Mouse (Mus musculus): Measurements from ENCODE around the gene Ahsa2.
"Not testable (repeated sequence)": the region's sequence is repeated elsewhere in the genome, so short reads cannot be mapped to it uniquely, and the experiment has no call there.

Ahsa2 gene

GRCm38 (mm10) chr11:23497718-23498509, at the start of gene Ahsa2:
Ahsa2 (minus strand) TSS chr11:23498030.
- DNase-seq (ENCODE audit: low spot score): peak; percentile 94

GRCm38 (mm10) chr11:23537446-23537845, 39.6 kb upstream of the Ahsa2 start:
- no peak for DNase-seq (ENCODE audit: low spot score)

GRCm38 (mm10) chr11:23520473-23521205, 22.8 kb upstream of the Ahsa2 start, which contains the start of gene 1700093K21Rik:
1700093K21Rik (minus strand) TSS chr11:23521155.
- DNase-seq (ENCODE audit: low spot score): no peak

- DNase-seq (ENCODE audit: low spot score): no peak
Measured at GRCm38 (mm10) chr11:23518981-23519380, 21.2 kb upstream of the Ahsa2 start.

GRCm38 (mm10) chr11:23515315-23515714, 17.5 kb upstream of the Ahsa2 start:
- DNase-seq (ENCODE audit: low spot score): no peak

GRCm38 (mm10) chr11:23514785-23515184, 17.0 kb upstream of the Ahsa2 start:
- DNase-seq (ENCODE audit: low spot score): not testable (repeated sequence)

GRCm38 (mm10) chr11:23504801-23505200, 7.0 kb upstream of the Ahsa2 start:
- DNase-seq (ENCODE audit: low spot score): not testable (repeated sequence)

GRCm38 (mm10) chr11:23498609-23499008, 779 bp upstream of the Ahsa2 start:
- DNase-seq (ENCODE audit: low spot score): no peak

GRCm38 (mm10) chr11:23497335-23497717, 504 bp downstream of the Ahsa2 start:
- DNase-seq (ENCODE audit: low spot score): peak; percentile 92

- DNase-seq (ENCODE audit: low spot score): no peak
Measured at GRCm38 (mm10) chr11:23496661-23497060, 1.2 kb downstream of the Ahsa2 start.

- no peak for DNase-seq (ENCODE audit: low spot score)
Measured at GRCm38 (mm10) chr11:23495231-23495630, 2.6 kb downstream of the Ahsa2 start.

- no peak for DNase-seq (ENCODE audit: low spot score)
Measured at GRCm38 (mm10) chr11:23492048-23492790, 5.6 kb downstream of the Ahsa2 start.

- DNase-seq (ENCODE audit: low spot score): no peak
Measured at GRCm38 (mm10) chr11:23489955-23490354, 7.9 kb downstream of the Ahsa2 start.

- not testable (repeated sequence) for DNase-seq (ENCODE audit: low spot score)
Measured at GRCm38 (mm10) chr11:23465862-23466261, 32.0 kb downstream of the Ahsa2 start.

Measured in embryo, embryonic 10 days (tissue).